Comparison of ENCODE assay signal across 11 mouse cellular contexts in the genomic region with DNA sequence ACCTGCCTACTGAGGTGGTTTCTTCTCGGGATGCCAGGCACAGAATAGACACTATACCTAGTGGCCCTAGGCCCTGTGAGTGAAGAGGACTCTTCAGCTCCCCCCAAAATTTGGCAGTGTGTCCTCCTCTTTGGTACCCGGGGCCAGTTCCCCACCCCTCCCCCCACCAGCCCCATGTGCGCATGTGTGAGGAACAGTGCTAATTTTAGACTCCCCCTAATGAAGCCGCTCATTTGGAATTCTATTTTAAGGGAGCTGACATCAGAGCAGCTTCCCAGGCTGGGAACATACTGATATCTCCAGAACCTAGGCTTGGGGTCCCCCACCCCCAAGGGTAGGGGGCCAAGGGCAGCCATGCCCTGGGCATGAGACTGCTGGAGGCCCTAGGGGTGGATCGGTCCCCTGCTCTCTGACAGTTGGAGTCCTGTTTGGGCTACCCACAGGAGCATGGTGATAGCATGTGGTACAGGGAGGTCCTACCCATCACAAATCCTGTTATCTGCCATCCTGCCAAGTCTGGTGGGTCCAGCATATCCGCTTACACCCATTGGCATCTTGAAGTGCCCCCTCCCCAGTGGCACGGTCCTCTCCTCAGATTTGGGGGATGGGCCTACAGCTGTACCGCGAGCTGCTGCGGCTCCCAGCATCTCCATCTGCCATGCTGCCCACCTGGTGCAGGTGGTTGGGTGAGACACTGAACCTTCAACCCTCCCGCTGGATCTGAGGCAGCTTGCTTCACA. TPM values are rescaled to one million over a fixed set of nuclear protein-coding genes. Genes with fewer than 3 reads are reported as not detected.
A peak's percentile ranks its signal among the peaks of the same experiment; 100 is the strongest.
DNase-seq lines count a peak whose midpoint lies in the region; ATAC-seq and TF ChIP-seq lines count a peak whose summit lies in the region.
"Had no signal": no experiment of that assay in that cellular context is flagged by ENCODE, and none has a peak within 500 bp of the region (broad histone marks: within the 10 kb centered on the region; RNA-seq: fewer than 3 reads in every experiment).

No protein-coding gene starts in this region.

- no peaks in the 10 kb centered on the region for H3K27me3 ChIP-seq in heart, embryonic 10.5 days (ENCODE audit: insufficient read depth, poor library complexity, severe bottlenecking)
- H3K27me3 ChIP-seq in forebrain, postnatal 0 days (ENCODE audit: insufficient read depth, low read length), result no peaks in the 10 kb centered on the region
- H3K27me3 ChIP-seq in midbrain, embryonic 12.5 days, result peaks cover 15% of the 10 kb centered on the region; the same call in 1 of the 2 replicates
- H3K27me3 ChIP-seq in liver, embryonic 11.5 days (replicated peaks; ENCODE audit: control insufficient read depth, insufficient read depth, low read length), result no peaks in the 10 kb centered on the region

- peak overlapping the region; percentile 87 for H3K27ac ChIP-seq in heart, embryonic 10.5 days
- peak overlapping the region; percentile 78 for H3K27ac ChIP-seq in forebrain, postnatal 0 days (ENCODE audit: low read depth, low read length)
- H3K27ac ChIP-seq in midbrain, embryonic 12.5 days (replicated peaks), result peak overlapping the region; percentile 93
- no peak overlapping the region for H3K27ac ChIP-seq in liver, embryonic 11.5 days (ENCODE audit: low read depth, low read length)
- H3K27ac ChIP-seq: kidney, postnatal 0 days had no signal

- peak; percentile 59 for ATAC-seq in forebrain, postnatal 0 days
- ATAC-seq in midbrain, embryonic 12.5 days (ENCODE audit: low FRiP score, low read depth), result no peak
- no peak for ATAC-seq in liver, embryonic 11.5 days (replicated peaks; ENCODE audit: low FRiP score)

- 0 out of 2 replicates have a peak overlapping the region, but pooled peaks have one; percentile 15 for H3K9ac ChIP-seq in forebrain, postnatal 0 days
- H3K9ac ChIP-seq in midbrain, embryonic 12.5 days (replicated peaks), result no peak overlapping the region
- H3K9ac ChIP-seq in liver, embryonic 11.5 days (ENCODE audit: low read depth, low read length), result no peak overlapping the region
- H3K9ac ChIP-seq: lung, embryonic 14.5 days had no signal

- H3K4me1 ChIP-seq in heart, embryonic 10.5 days, result peaks cover 100% of the 10 kb centered on the region
- H3K4me1 ChIP-seq in forebrain, postnatal 0 days (ENCODE audit: insufficient read depth), result peaks cover 51% of the 10 kb centered on the region
- H3K4me1 ChIP-seq in midbrain, embryonic 12.5 days, result peaks cover 100% of the 10 kb centered on the region
- H3K4me1 ChIP-seq in liver, embryonic 11.5 days (replicated peaks; ENCODE audit: control insufficient read depth, insufficient read depth, low read length), result peaks cover 83% of the 10 kb centered on the region

- 58% methylated on average over 11 of the region's 11 CpGs for WGBS in heart, embryonic 10.5 days
- WGBS in forebrain, postnatal 0 days, result 45% methylated on average over 11 of the region's 11 CpGs
- WGBS in midbrain, embryonic 12.5 days, result 76% methylated on average over 11 of the region's 11 CpGs
- 81% methylated on average over 11 of the region's 11 CpGs for WGBS in liver, embryonic 11.5 days

- no peaks in the 10 kb centered on the region for H3K9me3 ChIP-seq in heart, embryonic 10.5 days
- no peaks in the 10 kb centered on the region for H3K9me3 ChIP-seq in forebrain, postnatal 0 days (ENCODE audit: low read length)
- H3K9me3 ChIP-seq in midbrain, embryonic 12.5 days, result no peaks in the 10 kb centered on the region
- H3K9me3 ChIP-seq in liver, embryonic 11.5 days (ENCODE audit: control insufficient read depth, low read length), result no peaks in the 10 kb centered on the region

- H3K4me2 ChIP-seq in forebrain, postnatal 0 days (ENCODE audit: low read depth), result peak overlapping the region; percentile 43
- H3K4me2 ChIP-seq in midbrain, embryonic 12.5 days (replicated peaks), result peak overlapping the region; percentile 50; the same call in 1 of the 2 replicates
- no peak overlapping the region for H3K4me2 ChIP-seq in liver, embryonic 11.5 days
- H3K4me2 ChIP-seq: lung, embryonic 14.5 days had no signal

- DNase-seq in heart, embryonic 10.5 days (ENCODE audit: low spot score), result no peak
- DNase-seq in heart, postnatal 25 days (ENCODE audit: low spot score), result no peak
- peak; percentile 55 to 64 for DNase-seq in cerebellum, adult 18-20 months
- DNase-seq in forebrain, postnatal 0 days, result peak; percentile 75
- DNase-seq in adrenal gland, adult 8-10 months, result no peak
- no peak for DNase-seq in kidney, adult 11 months
- no peak for DNase-seq in liver, embryonic 11.5 days (ENCODE audit: low spot score)
- DNase-seq: lung, embryonic 14.5 days; right cerebral cortex, adult 18-20 months had no signal

- H3K36me3 ChIP-seq in heart, embryonic 10.5 days, result peaks cover 22% of the 10 kb centered on the region
- H3K36me3 ChIP-seq in forebrain, postnatal 0 days (ENCODE audit: insufficient read depth), result no peaks in the 10 kb centered on the region
- peaks cover 13% of the 10 kb centered on the region for H3K36me3 ChIP-seq in midbrain, embryonic 12.5 days
- H3K36me3 ChIP-seq in liver, embryonic 11.5 days (ENCODE audit: control insufficient read depth, insufficient read depth, low read length), result peaks cover 12% of the 10 kb centered on the region

- intact Hi-C loops in heart, postnatal 25 days (cut with DNase I), result no loop called here

- TF ChIP-seq CTCF in forebrain, postnatal 0 days (IDR thresholded peaks at IDR 0.05; ENCODE audit: low read depth), result no peak

- peak overlapping the region; percentile 39 for H3K4me3 ChIP-seq in heart, embryonic 10.5 days
- no peak overlapping the region for H3K4me3 ChIP-seq in forebrain, postnatal 0 days (ENCODE audit: low read depth, low read length)
- H3K4me3 ChIP-seq in midbrain, embryonic 12.5 days, result no peak overlapping the region
- H3K4me3 ChIP-seq in liver, embryonic 11.5 days (ENCODE audit: low read depth, low read length), result no peak overlapping the region

RNA-seq across cellular contexts. Expression of a gene that starts 38.0 kb away (rescaled TPM):
- 106 and 125 TPM in 2 replicates for polyA plus RNA-seq in heart, embryonic 10.5 days (2016; fragmentation: Nextera tagmentation; extraction: Ambion mirVana)
- 1 to 10 TPM; 1.2 to 1.5 TPM for total RNA-seq in heart, postnatal 25 days (2021)
- total RNA-seq in forebrain, postnatal 0 days (2014; rRNA removed), result 2.6 and 5.3 TPM in 2 replicates
- polyA plus RNA-seq in forebrain, postnatal 0 days (2015; fragmentation: Nextera tagmentation; extraction: Ambion mirVana), result 9.6 and 10.7 TPM in 2 replicates
- polyA plus RNA-seq in midbrain, embryonic 12.5 days (2016; fragmentation: Nextera tagmentation; extraction: Ambion mirVana), result 73.7 and 84.8 TPM in 2 replicates
- 1 to 10 TPM; 5.2 to 10.0 (median 6.5) TPM for total RNA-seq in adrenal gland, adult 8-10 months (2022)
- 125 and 127 TPM in 2 replicates for polyA plus RNA-seq in liver, embryonic 11.5 days (2014; fragmentation: Nextera tagmentation; extraction: Ambion mirVana)

Comparison
In these comparisons a context has a peak if more than half of its experiments do, and no peak if none do; other contexts are left out.
1. DNase-seq: peak in cerebellum, adult 18-20 months (2 of 2) and forebrain, postnatal 0 days (single experiment); none in heart, embryonic 10.5 days (single experiment), heart, postnatal 25 days (single experiment), adrenal gland, adult 8-10 months (single experiment), kidney, adult 11 months (single experiment) and liver, embryonic 11.5 days (single experiment).